Mouse (Mus musculus): ENCODE measurements around the gene Pde2a. TPM values are rescaled to one million over a fixed set of nuclear protein-coding genes. Genes with fewer than 3 reads are reported as not detected.
"Not testable (repeated sequence)": the region's sequence is repeated elsewhere in the genome, so short reads cannot be mapped to it uniquely, and the experiment has no call there.

Pde2a gene
- total RNA-seq, 2 experiments from 2014 or later: 25.7 to 35.4 TPM

GRCm38 (mm10) chr7:101551530-101551929, 130.0 kb downstream of the Pde2a start:
- peak; percentile 50; the same call in 1 of the 2 replicates for ATAC-seq (ENCODE audit: poor library complexity, severe bottlenecking)

GRCm38 (mm10) chr7:101555473-101555872, 134.0 kb downstream of the Pde2a start:
- ATAC-seq (ENCODE audit: poor library complexity, severe bottlenecking): peak; percentile 37; the same call in 1 of the 2 replicates

GRCm38 (mm10) chr7:101557391-101557790, 135.9 kb downstream of the Pde2a start:
- no peak for ATAC-seq (ENCODE audit: poor library complexity, severe bottlenecking)

- not testable (repeated sequence) for ATAC-seq (ENCODE audit: poor library complexity, severe bottlenecking)
Measured at GRCm38 (mm10) chr7:101559393-101559792, 137.9 kb downstream of the Pde2a start.

Other genes with a start within 250 kb of the Pde2a start
- 16.2 and 20.2 TPM in 2 replicates for gene Atg16l2, start 119.4 kb upstream of the Pde2a start, total RNA-seq (2015)
- gene Atg16l2, start 119.4 kb upstream of the Pde2a start, total RNA-seq (2017): 9.9 and 15.3 TPM in 2 replicates
- 22.3 and 23.9 TPM in 2 replicates for gene Stard10, start 104.6 kb upstream of the Pde2a start, total RNA-seq (2015)
- gene Stard10, start 104.6 kb upstream of the Pde2a start, total RNA-seq (2017): 8.2 and 8.4 TPM in 2 replicates
- 141 and 152 TPM in 2 replicates for gene Arap1, start 73.6 kb upstream of the Pde2a start, total RNA-seq (2015)
- gene Arap1, start 73.6 kb upstream of the Pde2a start, total RNA-seq (2017): 211 and 245 TPM in 2 replicates
- 10.2 TPM in 1 of 2 replicates, not detected in the other for gene Gm45837, start 10.8 kb upstream of the Pde2a start, total RNA-seq (2015)
- 35.6 TPM in 1 of 2 replicates, not detected in the other for gene Gm45837, start 10.8 kb upstream of the Pde2a start, total RNA-seq (2017)
- 0.21 and 0.36 TPM in 2 replicates for gene Art2b, start 163.9 kb downstream of the Pde2a start, total RNA-seq (2015)
- gene Art2b, start 163.9 kb downstream of the Pde2a start, total RNA-seq (2017): 0.07 and 0.81 TPM in 2 replicates
- 3.2 and 8.3 TPM in 2 replicates for gene Clpb, start 241.9 kb downstream of the Pde2a start, total RNA-seq (2015)
- gene Clpb, start 241.9 kb downstream of the Pde2a start, total RNA-seq (2017): 12.2 and 18.4 TPM in 2 replicates

All from megakaryocyte, adult 5-6 weeks (primary cell).